Mouse (Mus musculus) heart, postnatal 0 days (tissue): ENCODE data around the gene Mettl26. TPM values are rescaled to one million over a fixed set of nuclear protein-coding genes. Genes with fewer than 3 reads are reported as not detected.
A peak's percentile ranks its signal among the peaks of the same experiment; 100 is the strongest.

Experiments
- ATAC-seq: fragments of 200-750 bp; cut with Nextera tagmentation; 2 replicates; pipeline ENCODE4 v1.8.0; 2017; ENCODE audit warnings: low read depth, moderate number of reproducible peaks, moderate library complexity; ENCODE audit not compliant: insufficient read depth
- DNase-seq: peaks from one replicate; pipeline ENCODE4 v3.0.0-alpha.2; 2016; ENCODE audit warnings: low spot score
- H3K27ac ChIP-seq: fragments of 300-500 bp; sonication (generic); 2 replicates; pipeline ENCODE4 v1.5.1; 2014; ENCODE audit warnings: low read depth, mild to moderate bottlenecking
- H3K27me3 ChIP-seq: fragments of 300-500 bp; sonication (generic); 2 replicates; pipeline ENCODE4 v1.6.1; 2014; ENCODE audit warnings: low read length, mixed read lengths; ENCODE audit not compliant: control insufficient read depth, insufficient read depth
- H3K36me3 ChIP-seq: fragments of 300-500 bp; sonication (generic); replicated peaks from 2 replicates; pipeline ENCODE4 v1.6.1; 2014; ENCODE audit warnings: low read length, mixed read lengths; ENCODE audit not compliant: control insufficient read depth, insufficient read depth
- H3K4me1 ChIP-seq: fragments of 300-500 bp; sonication (generic); 2 replicates; pipeline ENCODE4 v1.6.1; 2014; ENCODE audit warnings: antibody characterized with exemption; ENCODE audit not compliant: control insufficient read depth, insufficient read depth
- H3K4me2 ChIP-seq: fragments of 300-500 bp; sonication (generic); 2 replicates; pipeline ENCODE4 v1.6.1; 2014; ENCODE audit warnings: low read depth, mild to moderate bottlenecking, low read length, moderate library complexity
- H3K4me3 ChIP-seq: fragments of 300-500 bp; sonication (generic); 2 replicates; pipeline ENCODE4 v1.5.1; 2014; ENCODE audit warnings: low read depth, low read length
- H3K9ac ChIP-seq: fragments of 300-500 bp; sonication (generic); replicated peaks from 2 replicates; pipeline ENCODE4 v1.6.1; 2014; ENCODE audit warnings: low read depth, low read length, mixed read lengths
- H3K9me3 ChIP-seq: fragments of 300-500 bp; sonication (generic); replicated peaks from 2 replicates; pipeline ENCODE4 v1.6.1; 2016; ENCODE audit warnings: low read length; ENCODE audit not compliant: control insufficient read depth
- CTCF ChIP-seq: IDR thresholded peaks from 2 replicates; pipeline ENCODE4 v1.5.1; 2016; ENCODE audit warnings: antibody characterized with exemption, control low read depth, low read depth
- EP300 ChIP-seq: IDR thresholded peaks from 2 replicates; pipeline ENCODE4 v1.6.1; 2016; ENCODE audit warnings: antibody characterized with exemption, low read depth
- WGBS: fragments of 180-500 bp; shearing (Covaris S2); extraction: QIAGEN DNeasy Blood & Tissue Kit; methylation state at CpG from one replicate; pipeline ENCODE4 v1.1.7; 2014; 5-methylcytosine and 5-hydroxymethylcytosine counted together
- polyA plus RNA-seq: library from polyadenylated mRNA; unstranded; fragments of >200 nt; fragmentation: Nextera tagmentation; extraction: Ambion mirVana; gene quantifications from 2 replicates; pipeline ENCODE4 v1.2.1, GENCODE M21; 2015
- total RNA-seq: library from RNA; depleted of rRNA; stranded (reverse); fragments of >200 nt; gene quantifications from 2 replicates; pipeline ENCODE4 v1.2.3, GENCODE M21; 2014; ENCODE audit warnings: low replicate concordance

The Mettl26 gene
- total and polyA plus RNA-seq, 2 experiments from 2014 or later, result 27.8 to 28.1 TPM

- H3K36me3 ChIP-seq, result peaks cover 17% of the 10 kb centered on the region
- ATAC-seq (peak; percentile 93), DNase-seq (peak; percentile 90)
- peak within 1 kb of the TSS; percentile 78 for H3K4me2 ChIP-seq
- peaks cover 12% of the 10 kb centered on the region for H3K4me1 ChIP-seq
- TF ChIP-seq CTCF (no peak), EP300 (no peak)
- H3K9ac ChIP-seq, result peak within 1 kb of the TSS; percentile 50
- H3K27me3 ChIP-seq, result no peaks in the 10 kb centered on the region
- WGBS, result 3% methylated on average over 65 of the region's 65 CpGs
- H3K4me3 ChIP-seq, result peak within 1 kb of the TSS; percentile 55
- H3K9me3 ChIP-seq, result no peaks in the 10 kb centered on the region
- H3K27ac ChIP-seq, result peak within 1 kb of the TSS; percentile 61
Observed at GRCm38 (mm10) chr17:25860832-25861703, 13.8 kb upstream of the Mettl26 start, which contains the start of gene Wdr90. Gene Wdr90, minus strand, starts transcription at chr17:25861501.

- TF ChIP-seq EP300 (no peak), CTCF (no peak)
- Histone ChIP-seq H3K27me3 (no peaks in the 10 kb centered on the region), H3K4me2 (peak overlapping the region; percentile 78), H3K9ac (peak overlapping the region; percentile 40), H3K36me3 (peaks cover 17% of the 10 kb centered on the region), H3K9me3 (no peaks in the 10 kb centered on the region), H3K4me3 (peak overlapping the region; percentile 55), H3K4me1 (peaks cover 21% of the 10 kb centered on the region), H3K27ac (peak overlapping the region; percentile 61)
- WGBS, result 9% methylated on average over 6 of the region's 6 CpGs
- ATAC-seq, result no peak
- DNase-seq, result no peak
Observed at GRCm38 (mm10) chr17:25861704-25862612, 12.9 kb upstream of the Mettl26 start.

GRCm38 (mm10) chr17:25863681-25864080 is 11.2 kb upstream of the Mettl26 start:
- ATAC-seq (no peak), DNase-seq (no peak)
- Histone ChIP-seq H3K27ac (no peak overlapping the region), H3K9ac (no peak overlapping the region), H3K9me3 (no peaks in the 10 kb centered on the region), H3K4me2 (no peak overlapping the region), H3K36me3 (peaks cover 17% of the 10 kb centered on the region), H3K27me3 (no peaks in the 10 kb centered on the region), H3K4me3 (no peak overlapping the region), H3K4me1 (peaks cover 21% of the 10 kb centered on the region)
- TF ChIP-seq CTCF (no peak), EP300 (no peak)
- 88% methylated on average over 6 of the region's 6 CpGs for WGBS

- no peak for TF ChIP-seq EP300
- TF ChIP-seq CTCF, result no peak
- Histone ChIP-seq H3K36me3 (peaks cover 17% of the 10 kb centered on the region), H3K4me2 (no peak overlapping the region), H3K27me3 (no peaks in the 10 kb centered on the region), H3K27ac (no peak overlapping the region), H3K4me3 (no peak overlapping the region), H3K9ac (no peak overlapping the region), H3K9me3 (no peaks in the 10 kb centered on the region), H3K4me1 (peaks cover 21% of the 10 kb centered on the region)
- ATAC-seq, result no peak
- DNase-seq, result no peak
- WGBS, result 76% methylated on average over 14 of the region's 14 CpGs
Observed at GRCm38 (mm10) chr17:25864311-25864710, 10.6 kb upstream of the Mettl26 start.

- DNase-seq, result no peak
- Histone ChIP-seq H3K36me3 (peaks cover 17% of the 10 kb centered on the region), H3K27ac (no peak overlapping the region), H3K27me3 (no peaks in the 10 kb centered on the region), H3K9me3 (no peaks in the 10 kb centered on the region), H3K4me2 (no peak overlapping the region), H3K4me1 (peaks cover 21% of the 10 kb centered on the region), H3K9ac (no peak overlapping the region), H3K4me3 (no peak overlapping the region)
- TF ChIP-seq CTCF (no peak), EP300 (no peak)
- no peak for ATAC-seq
- whole genome bisulfite sequencing, result 83% methylated on average over 11 of the region's 11 CpGs
Observed at GRCm38 (mm10) chr17:25865288-25865687, 9.6 kb upstream of the Mettl26 start.
